Mouse (Mus musculus) megakaryocyte, embryonic 14.5 days (primary cell): ENCODE measurements around the gene Gm7697.
"Not testable (repeated sequence)": the region's sequence is repeated elsewhere in the genome, so short reads cannot be mapped to it uniquely, and the experiment has no call there.

Source experiments
- FLI1 ChIP-seq: IDR thresholded peaks from 2 replicates; pipeline ENCODE4 v1.6.1; 2012; ENCODE audit warnings: low read length, inconsistent platforms, mixed read lengths
- GATA1 ChIP-seq: IDR thresholded peaks from 3 replicates; pipeline ENCODE4 v1.6.1; 2012; ENCODE audit warnings: mixed read lengths, low read length, inconsistent platforms, borderline replicate concordance

DNA sequence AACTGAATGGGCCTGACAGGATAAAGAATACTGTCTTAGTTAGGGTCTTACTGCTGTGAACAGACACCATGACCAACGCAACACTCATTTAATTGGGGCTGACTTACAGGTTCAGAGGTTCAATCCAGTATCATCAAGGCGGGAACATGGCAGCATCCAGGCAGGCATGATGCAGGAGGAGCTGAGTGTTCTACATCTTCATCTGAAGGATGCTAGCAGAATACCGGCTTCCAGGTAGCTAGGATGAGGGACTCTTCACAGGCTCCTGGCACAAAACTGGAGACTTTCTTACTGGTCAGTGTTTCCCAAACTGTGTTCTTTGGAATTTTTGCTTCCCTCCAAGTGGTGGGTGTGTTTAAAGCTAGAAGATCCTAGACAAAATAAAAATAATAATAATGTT lies 25.3 kb upstream of the Gm7697 start:
- not testable (repeated sequence) for TF ChIP-seq GATA1, FLI1
